Mouse (Mus musculus): ENCODE data around the gene Sars2. TPM values are rescaled to one million over a fixed set of nuclear protein-coding genes. Genes with fewer than 3 reads are reported as not detected.
A peak's percentile ranks its signal among the peaks of the same experiment; 100 is the strongest.

The Sars2 gene
- polyA plus RNA-seq, 1 experiment, result 21.5 TPM

DNA sequence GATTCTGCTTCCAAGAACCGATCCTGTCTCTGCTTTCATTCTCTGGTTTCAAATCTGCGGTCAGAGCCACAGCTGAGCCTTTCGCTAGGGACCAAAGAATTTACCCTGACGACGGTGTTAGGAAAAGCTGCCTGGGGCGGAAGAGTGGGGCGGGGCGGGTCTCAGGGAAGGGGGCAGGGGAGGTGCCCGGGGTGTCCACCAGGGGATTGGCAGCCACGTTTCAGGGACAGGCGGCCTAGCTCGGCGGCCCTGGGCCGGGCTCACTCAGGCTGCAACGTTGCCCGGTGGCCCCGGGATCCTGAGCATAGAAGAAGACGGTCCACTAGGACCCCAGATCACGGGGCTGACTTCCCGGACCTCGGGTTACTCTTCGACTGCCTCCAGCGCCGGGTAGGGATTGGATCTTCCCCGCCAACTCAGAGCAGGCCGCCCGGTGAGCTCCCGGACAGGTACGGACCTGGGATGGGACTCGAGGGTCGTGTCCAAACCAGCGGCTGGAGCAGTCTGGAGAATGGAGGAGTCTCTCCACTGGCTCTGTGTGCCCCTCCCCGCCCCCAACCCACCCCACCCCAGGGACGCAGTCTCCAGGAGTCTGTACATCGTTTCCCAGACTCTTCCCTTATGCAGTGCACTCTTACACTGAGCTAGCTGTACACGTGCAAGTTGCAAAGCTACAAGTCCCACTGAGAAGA, 25.1 kb upstream of the Sars2 start, which contains the start of gene Fbxo17:
Gene Fbxo17, plus strand, starts transcription at position 215 of the 692 bp plus-strand sequence.
- peak within 1 kb of the TSS; percentile 47 for H3K4me3 ChIP-seq (ENCODE audit: extremely low read depth, insufficient read depth, insufficient read length)
- peak in 1 of 2 experiments; percentile 24 for DNase-seq (ENCODE audit: low read depth in 1 of 2, low spot score in 2 of 2)
- TF ChIP-seq CTCF (IDR thresholded peaks at IDR 0.05; ENCODE audit: extremely low read depth, insufficient read depth, insufficient read length, insufficient replicate concordance), result no peak
- no peak for TF ChIP-seq POLR2A (IDR thresholded peaks at IDR 0.05; ENCODE audit: low read depth, low read length)
- 9% methylated on average over 36 of the region's 36 CpGs for WGBS
- no peaks in the 10 kb centered on the region for H3K27me3 ChIP-seq (ENCODE audit: control insufficient read depth, insufficient read depth, low read length)
- H3K4me1 ChIP-seq (ENCODE audit: control insufficient read depth, insufficient read depth, insufficient read length), result no peaks in the 10 kb centered on the region
- H3K27ac ChIP-seq (ENCODE audit: insufficient read depth, low read length), result no peak within 1 kb of the TSS
- H3K36me3 ChIP-seq (ENCODE audit: control insufficient read depth, insufficient read depth, low read length), result no peaks in the 10 kb centered on the region

- Histone ChIP-seq H3K4me1 (ENCODE audit: control insufficient read depth, insufficient read depth, insufficient read length) (no peaks in the 10 kb centered on the region), H3K4me3 (ENCODE audit: extremely low read depth, insufficient read depth, insufficient read length) (no peak overlapping the region), H3K27me3 (ENCODE audit: control insufficient read depth, insufficient read depth, low read length) (no peaks in the 10 kb centered on the region), H3K27ac (ENCODE audit: insufficient read depth, low read length) (no peak overlapping the region), H3K36me3 (ENCODE audit: control insufficient read depth, insufficient read depth, low read length) (no peaks in the 10 kb centered on the region)
- DNase-seq (ENCODE audit: low read depth in 1 of 2, low spot score in 2 of 2), result no peak
- WGBS, result 89% methylated on average over 10 of the region's 10 CpGs
- TF ChIP-seq POLR2A (IDR thresholded peaks at IDR 0.05; ENCODE audit: low read depth, low read length) (no peak), CTCF (IDR thresholded peaks at IDR 0.05; ENCODE audit: extremely low read depth, insufficient read depth, insufficient read length, insufficient replicate concordance) (no peak)
These were observed 24.1 kb upstream of the Sars2 start for GRCm38 (mm10) chr7:28717726-28718125.

DNA sequence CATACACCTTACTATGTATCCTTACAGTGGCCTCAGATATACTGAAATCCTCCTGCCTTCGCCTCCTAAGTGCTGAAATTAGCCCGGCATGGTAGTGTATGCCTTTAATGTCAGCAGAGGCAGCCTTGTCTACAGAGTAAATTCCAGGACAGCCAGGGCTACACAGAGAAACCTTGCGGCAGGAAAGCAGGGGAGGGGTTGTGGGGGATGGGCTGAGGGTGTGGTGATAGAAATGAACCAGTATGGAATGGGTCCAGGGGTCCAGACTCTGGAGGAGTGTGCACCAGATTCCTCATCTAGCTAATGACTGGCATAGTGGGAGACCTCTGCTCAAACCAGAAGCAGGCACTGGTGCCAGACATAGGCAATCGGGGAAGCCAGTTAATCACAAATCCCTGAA, 22.6 kb upstream of the Sars2 start:
- WGBS, result 76% methylated on average over 4 of the region's 4 CpGs
- Histone ChIP-seq H3K27me3 (ENCODE audit: control insufficient read depth, insufficient read depth, low read length) (no peaks in the 10 kb centered on the region), H3K4me1 (ENCODE audit: control insufficient read depth, insufficient read depth, insufficient read length) (no peaks in the 10 kb centered on the region), H3K27ac (ENCODE audit: insufficient read depth, low read length) (no peak overlapping the region), H3K36me3 (ENCODE audit: control insufficient read depth, insufficient read depth, low read length) (no peaks in the 10 kb centered on the region), H3K4me3 (ENCODE audit: extremely low read depth, insufficient read depth, insufficient read length) (no peak overlapping the region)
- no peak for DNase-seq (ENCODE audit: low read depth in 1 of 2, low spot score in 2 of 2)
- TF ChIP-seq POLR2A (IDR thresholded peaks at IDR 0.05; ENCODE audit: low read depth, low read length) (no peak), CTCF (IDR thresholded peaks at IDR 0.05; ENCODE audit: extremely low read depth, insufficient read depth, insufficient read length, insufficient replicate concordance) (no peak)

GRCm38 (mm10) chr7:28719650-28720049, 22.1 kb upstream of the Sars2 start:
- Histone ChIP-seq H3K27ac (ENCODE audit: insufficient read depth, low read length) (no peak overlapping the region), H3K36me3 (ENCODE audit: control insufficient read depth, insufficient read depth, low read length) (no peaks in the 10 kb centered on the region), H3K4me1 (ENCODE audit: control insufficient read depth, insufficient read depth, insufficient read length) (no peaks in the 10 kb centered on the region), H3K27me3 (ENCODE audit: control insufficient read depth, insufficient read depth, low read length) (no peaks in the 10 kb centered on the region), H3K4me3 (ENCODE audit: extremely low read depth, insufficient read depth, insufficient read length) (no peak overlapping the region)
- DNase-seq (ENCODE audit: low read depth in 1 of 2, low spot score in 2 of 2), result no peak
- TF ChIP-seq POLR2A (IDR thresholded peaks at IDR 0.05; ENCODE audit: low read depth, low read length), result no peak
- no peak for TF ChIP-seq CTCF (IDR thresholded peaks at IDR 0.05; ENCODE audit: extremely low read depth, insufficient read depth, insufficient read length, insufficient replicate concordance)
- WGBS, result 88% methylated on average over 2 of the region's 2 CpGs

- TF ChIP-seq CTCF (IDR thresholded peaks at IDR 0.05; ENCODE audit: extremely low read depth, insufficient read depth, insufficient read length, insufficient replicate concordance), result no peak
- TF ChIP-seq POLR2A (IDR thresholded peaks at IDR 0.05; ENCODE audit: low read depth, low read length), result no peak
- WGBS, result 74% methylated on average over 3 of the region's 3 CpGs
- DNase-seq (ENCODE audit: low read depth in 1 of 2, low spot score in 2 of 2), result no peak
- H3K4me3 ChIP-seq (ENCODE audit: extremely low read depth, insufficient read depth, insufficient read length), result no peak overlapping the region
- H3K27ac ChIP-seq (ENCODE audit: insufficient read depth, low read length), result no peak overlapping the region
- no peaks in the 10 kb centered on the region for H3K36me3 ChIP-seq (ENCODE audit: control insufficient read depth, insufficient read depth, low read length)
- no peaks in the 10 kb centered on the region for H3K4me1 ChIP-seq (ENCODE audit: control insufficient read depth, insufficient read depth, insufficient read length)
- H3K27me3 ChIP-seq (ENCODE audit: control insufficient read depth, insufficient read depth, low read length), result no peaks in the 10 kb centered on the region
These were observed 20.8 kb upstream of the Sars2 start for GRCm38 (mm10) chr7:28720753-28721537.

- Histone ChIP-seq H3K27me3 (ENCODE audit: control insufficient read depth, insufficient read depth, low read length) (no peaks in the 10 kb centered on the region), H3K36me3 (ENCODE audit: control insufficient read depth, insufficient read depth, low read length) (no peaks in the 10 kb centered on the region), H3K4me3 (ENCODE audit: extremely low read depth, insufficient read depth, insufficient read length) (no peak overlapping the region), H3K27ac (ENCODE audit: insufficient read depth, low read length) (no peak overlapping the region), H3K4me1 (ENCODE audit: control insufficient read depth, insufficient read depth, insufficient read length) (no peaks in the 10 kb centered on the region)
- WGBS, result 94% methylated on average over 7 of the region's 7 CpGs
- TF ChIP-seq CTCF (IDR thresholded peaks at IDR 0.05; ENCODE audit: extremely low read depth, insufficient read depth, insufficient read length, insufficient replicate concordance), result no peak
- no peak for TF ChIP-seq POLR2A (IDR thresholded peaks at IDR 0.05; ENCODE audit: low read depth, low read length)
- no peak for DNase-seq (ENCODE audit: low read depth in 1 of 2, low spot score in 2 of 2)
These were observed 19.7 kb upstream of the Sars2 start for GRCm38 (mm10) chr7:28722079-28722478.

All from spleen, adult 2 months (tissue).